Mouse (Mus musculus) left cerebral cortex, postnatal 10 days (tissue): ENCODE results near the gene Olfr688. TPM values are rescaled to one million over a fixed set of nuclear protein-coding genes. Genes with fewer than 3 reads are reported as not detected.

Source experiments
- DNase-seq, 2 experiments: peaks; one replicate each; pipeline ENCODE4 v3.0.0; 2021 to 2022; ENCODE audit warnings: low spot score in 2 of 2, mixed read lengths in 1 of 2; ENCODE audit errors: extremely low spot score in 1 of 2
- intact Hi-C: fragments of 180-260 bp; cut with DNase I; formaldehyde crosslinking; loops from one replicate; pipeline ENCODE4 v1.15.1; 2025
- total RNA-seq, 2 experiments: library from RNA; stranded (reverse); gene quantifications; 2 replicates each; pipeline ENCODE4 v1.2.3; 2021

The Olfr688 gene
- not detected for total RNA-seq

DNA sequence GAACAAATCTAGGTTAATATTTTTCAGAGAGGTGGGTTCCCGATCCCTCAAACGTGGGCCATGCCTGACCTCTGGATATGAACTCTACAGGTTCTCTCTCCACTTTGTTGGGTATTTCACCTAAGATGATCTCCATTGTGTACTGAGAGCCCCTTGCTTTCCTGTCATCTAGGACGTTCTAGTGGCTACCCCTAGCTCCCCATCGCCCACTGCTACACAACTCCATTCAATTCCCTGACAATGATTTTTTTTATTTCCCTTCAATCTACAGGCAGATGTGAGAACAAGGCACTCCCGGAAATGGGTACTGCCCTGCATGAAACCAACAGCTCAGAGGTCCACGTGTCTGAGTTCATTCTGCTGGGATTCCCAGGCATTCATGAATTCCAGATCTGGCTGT, at the start of gene Olfr688:
Olfr688 (plus strand) TSS at position 301 of the 400 bp plus-strand sequence.
- intact Hi-C loops = no loop called here
- DNase-seq = no peak

DNA sequence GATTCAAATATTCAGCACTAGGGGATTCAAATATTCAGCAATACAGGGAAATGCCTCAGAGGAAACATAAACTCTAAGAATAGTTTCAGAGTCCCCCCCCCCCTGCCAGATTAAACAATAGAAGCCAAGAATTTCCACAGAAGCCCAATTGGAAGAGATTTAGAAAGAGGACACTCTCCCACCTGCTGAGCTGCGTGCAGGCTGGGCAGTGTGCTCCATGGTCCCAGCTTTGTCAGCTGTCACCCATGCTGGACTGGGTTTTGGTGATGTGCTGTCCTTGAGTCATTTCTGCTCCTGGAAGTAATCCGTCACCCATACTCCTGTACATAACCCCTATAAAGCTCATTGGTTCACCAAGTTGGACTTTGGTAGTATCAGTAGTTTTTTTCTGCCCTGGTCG, 40.2 kb upstream of the Olfr688 start:
- DNase-seq = no peak
- intact Hi-C loops = no loop called here

DNA sequence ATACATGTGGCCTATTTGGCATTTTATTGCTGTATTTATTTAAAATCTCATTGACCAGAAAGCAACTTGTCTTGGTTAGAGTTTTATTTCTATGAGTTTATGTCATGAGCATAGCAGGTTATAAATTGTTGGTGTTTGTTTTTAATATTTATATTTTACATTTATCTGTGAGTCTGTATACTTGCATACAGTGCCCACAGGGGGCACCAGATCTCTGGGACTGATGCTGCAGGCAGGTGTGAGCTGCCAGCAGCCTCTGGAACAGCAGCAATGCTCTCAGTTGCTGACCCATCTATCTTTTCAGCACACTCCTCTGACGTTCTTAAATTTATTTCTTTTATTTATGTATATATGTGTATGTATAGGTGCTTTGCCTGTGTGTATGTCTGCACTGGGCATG, 39.7 kb upstream of the Olfr688 start:
- intact Hi-C loops = no loop called here
- DNase-seq = no peak

GRCm38 (mm10) chr7:105256656-105257055, 31.2 kb upstream of the Olfr688 start:
- intact Hi-C loops = no loop called here
- DNase-seq = no peak

DNA sequence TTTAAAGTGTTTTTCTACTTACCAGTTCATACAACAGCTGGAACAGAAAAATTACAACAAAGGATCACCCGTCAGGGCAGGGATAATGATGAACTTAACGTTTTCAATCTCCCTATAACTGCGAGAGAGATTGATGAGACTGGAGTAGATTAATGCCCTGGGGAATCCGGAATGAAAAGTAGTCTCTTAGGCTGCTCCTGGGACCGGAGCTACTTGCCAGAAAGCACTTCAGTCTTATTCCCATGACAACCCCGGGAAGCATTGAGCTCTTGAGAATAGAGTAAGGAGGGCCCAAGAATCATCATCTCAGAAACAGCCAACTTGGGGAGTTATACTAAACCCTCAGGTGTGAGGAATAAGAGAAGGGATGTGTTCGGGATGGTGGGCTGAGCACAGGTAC, 15.5 kb upstream of the Olfr688 start:
- no peak for DNase-seq
- intact Hi-C loops = no loop called here

DNA sequence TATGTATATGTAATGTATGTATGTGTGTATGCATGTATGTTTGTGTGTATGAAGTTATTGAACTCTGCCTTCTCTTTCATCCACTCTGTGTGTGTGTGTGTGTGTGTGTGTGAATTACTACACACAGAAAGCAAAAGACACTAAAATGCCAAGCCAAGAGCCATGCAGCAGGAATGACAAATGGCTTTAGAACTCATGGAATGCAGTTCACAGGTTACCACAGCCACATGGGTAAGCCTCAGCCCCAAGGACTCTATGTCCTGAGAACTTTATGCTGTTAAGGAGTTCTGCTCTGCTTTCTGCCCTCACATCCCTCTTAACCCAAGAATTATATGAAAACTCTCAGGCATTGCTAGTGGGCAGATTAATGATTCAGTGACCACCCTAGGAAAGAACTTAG, 2.2 kb downstream of the Olfr688 start:
- intact Hi-C loops = no loop called here
- DNase-seq = no peak

DNA sequence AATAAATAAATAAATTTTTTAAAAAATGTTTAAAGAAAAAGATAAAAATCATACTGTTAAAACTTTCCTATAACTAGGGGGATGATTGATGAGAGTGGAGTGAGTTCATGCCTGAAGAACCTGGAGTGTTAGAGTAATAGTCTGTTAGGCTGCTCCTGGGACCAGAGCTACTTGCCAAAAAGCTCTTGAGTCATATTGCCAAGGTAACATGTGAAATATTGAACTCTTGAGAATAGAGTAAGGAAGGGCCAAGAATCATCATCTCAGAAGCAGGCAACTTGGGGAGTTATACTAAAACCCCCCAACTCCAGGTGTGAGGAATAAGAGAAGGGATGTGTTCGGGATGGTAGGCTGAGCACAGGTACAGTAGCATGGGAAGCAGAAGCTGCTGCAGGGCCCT, 23.0 kb downstream of the Olfr688 start, which contains the start of gene Olfr689:
Olfr689 (plus strand) TSS at position 301 of the 400 bp plus-strand sequence.
- intact Hi-C loops = no loop called here
- DNase-seq = no peak

DNA sequence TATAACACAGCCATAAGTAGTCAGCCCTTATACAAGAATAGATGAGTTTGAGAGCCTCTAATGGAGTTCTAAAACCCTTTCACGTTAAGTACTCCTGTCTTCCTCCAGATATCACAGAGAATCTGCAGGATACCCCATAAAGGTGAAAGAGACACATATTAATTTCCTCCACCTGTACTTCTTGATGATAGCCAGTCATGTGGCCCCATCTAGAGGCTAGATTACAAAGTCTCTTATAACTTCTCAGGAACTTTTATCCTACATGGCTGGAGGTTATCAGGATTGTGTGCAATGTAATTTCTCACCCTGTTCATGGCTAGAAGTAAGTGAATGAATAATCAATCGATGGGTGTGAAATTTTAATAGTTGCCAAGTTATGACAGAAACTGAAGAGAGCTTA, 37.4 kb downstream of the Olfr688 start:
- intact Hi-C loops = loop anchor here (10.0 kb wide), 1 partner anchor 141 kb away; the partner anchor contains the start of gene Olfr685
- no peak for DNase-seq

DNA sequence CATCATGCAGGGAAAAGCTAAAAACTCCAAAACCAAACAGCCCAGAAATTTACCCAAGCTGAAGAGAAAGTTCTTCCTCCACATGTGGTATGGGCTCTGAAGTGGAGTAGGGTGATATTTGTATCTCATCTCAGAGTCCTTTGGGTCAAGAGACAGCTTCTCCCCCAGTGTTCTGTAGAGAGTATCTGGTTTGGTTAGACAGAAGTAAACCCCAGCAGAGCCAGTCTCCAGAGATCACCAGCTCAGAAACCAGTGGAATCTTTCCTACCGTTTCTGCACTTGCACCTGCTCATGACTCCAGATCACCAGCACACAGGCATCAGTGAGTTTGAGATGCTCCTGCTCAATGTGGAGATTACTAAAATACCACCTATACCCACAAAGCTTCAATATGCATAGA, 46.1 kb downstream of the Olfr688 start, which contains the start of gene Olfr690:
Olfr690 (minus strand) TSS at position 101 of the 400 bp plus-strand sequence.
- intact Hi-C loops = no loop called here
- DNase-seq = no peak

Other genes with a start within 250 kb of the Olfr688 start
- gene Olfr677, start 236.7 kb upstream of the Olfr688 start, total RNA-seq = not detected
- gene Olfr678, start 223.6 kb upstream of the Olfr688 start, total RNA-seq = not detected
- not detected for gene Olfr679, start 206.9 kb upstream of the Olfr688 start, total RNA-seq
- not detected for gene Olfr680-ps1, start 195.3 kb upstream of the Olfr688 start, total RNA-seq
- gene Olfr681, start 171.3 kb upstream of the Olfr688 start, total RNA-seq = not detected
- not detected for gene Olfr683, start 141.1 kb upstream of the Olfr688 start, total RNA-seq
- gene Olfr684, start 124.4 kb upstream of the Olfr688 start, total RNA-seq = not detected
- gene Olfr685, start 102.1 kb upstream of the Olfr688 start, total RNA-seq = not detected
- not detected for gene Olfr686, start 80.6 kb upstream of the Olfr688 start, total RNA-seq
- not detected for gene Olfr689, start 23.1 kb downstream of the Olfr688 start, total RNA-seq
- under 1 TPM; 0.32 to 0.61 TPM for gene Olfr690, start 46.0 kb downstream of the Olfr688 start, total RNA-seq
- under 1 TPM; 0.36 to 0.39 TPM for gene Olfr691, start 54.2 kb downstream of the Olfr688 start, total RNA-seq
- gene Olfr692, start 80.1 kb downstream of the Olfr688 start, total RNA-seq = not detected
- not detected for gene Gm5901, start 86.9 kb downstream of the Olfr688 start, total RNA-seq
- 10 to 100 TPM; 67.7 to 71.4 TPM for gene Fam160a2, start 112.0 kb downstream of the Olfr688 start, total RNA-seq
- gene Cnga4, start 116.5 kb downstream of the Olfr688 start, total RNA-seq = under 1 TPM; 0.36 to 0.43 TPM
- gene Cckbr, start 137.6 kb downstream of the Olfr688 start, total RNA-seq = 10 to 100 TPM; 28.8 to 35.4 TPM
- gene Cavin3, start 194.2 kb downstream of the Olfr688 start, total RNA-seq = 10 to 100 TPM; 11.1 to 13.4 TPM